Comparison of ENCODE assay signal across 22 mouse cellular contexts in genomic region chr1:194411788-194412187, GRCm38 (mm10).
A peak's percentile ranks its signal among the peaks of the same experiment; 100 is the strongest.
DNase-seq lines count a peak whose midpoint lies in the region; ATAC-seq and TF ChIP-seq lines count a peak whose summit lies in the region.
"Had no signal": no experiment of that assay in that cellular context is flagged by ENCODE, and none has a peak within 500 bp of the region (broad histone marks: within the 10 kb centered on the region; RNA-seq: fewer than 3 reads in every experiment).

No protein-coding gene starts in this region.

- no peak overlapping the region for H3K4me3 ChIP-seq in embryonic facial prominence, embryonic 14.5 days (ENCODE audit: low read depth, low read length)
- H3K4me3 ChIP-seq in embryonic facial prominence, embryonic 10.5 days: no peak overlapping the region
- no peak overlapping the region for H3K4me3 ChIP-seq in kidney, adult 2 months (ENCODE audit: insufficient read depth, low read depth, low read length)
- H3K4me3 ChIP-seq in limb, embryonic 15.5 days: no peak overlapping the region
- H3K4me3 ChIP-seq: embryonic facial prominence, embryonic 15.5 days; erythroblast, embryonic 14.5 days; forebrain, embryonic 15.5 days; heart, adult 2 months; hindbrain, embryonic 15.5 days had no signal

- no peak overlapping the region for H3K9ac ChIP-seq in embryonic facial prominence, embryonic 14.5 days (ENCODE audit: low read depth, low read length)
- no peak overlapping the region for H3K9ac ChIP-seq in limb, embryonic 15.5 days
- H3K9ac ChIP-seq: embryonic facial prominence, embryonic 15.5 days; forebrain, embryonic 15.5 days; hindbrain, embryonic 15.5 days had no signal

- TF ChIP-seq CTCF in kidney, adult 2 months (conservative IDR thresholded peaks at IDR 0.05; ENCODE audit: insufficient read depth, insufficient read length, low read depth, low read length): no peak

- no peaks in the 10 kb centered on the region for H3K36me3 ChIP-seq in embryonic facial prominence, embryonic 14.5 days (ENCODE audit: control insufficient read depth, insufficient read depth, low read length)
- H3K36me3 ChIP-seq in embryonic facial prominence, embryonic 10.5 days (replicated peaks): no peaks in the 10 kb centered on the region
- no peaks in the 10 kb centered on the region for H3K36me3 ChIP-seq in kidney, adult 2 months (ENCODE audit: control insufficient read depth, insufficient read depth, low read length)
- H3K36me3 ChIP-seq in limb, embryonic 15.5 days: no peaks in the 10 kb centered on the region
- H3K36me3 ChIP-seq: embryonic facial prominence, embryonic 15.5 days; forebrain, embryonic 15.5 days; G1E; hindbrain, embryonic 15.5 days had no signal

- TF ChIP-seq POLR2A in kidney, adult 2 months (IDR thresholded peaks at IDR 0.05; ENCODE audit: low read depth, low read length): no peak

- 49% methylated on average over 2 of the region's 2 CpGs for WGBS in embryonic facial prominence, embryonic 14.5 days
- 74% methylated on average over 2 of the region's 2 CpGs for WGBS in embryonic facial prominence, embryonic 10.5 days
- 68% methylated on average over 2 of the region's 2 CpGs for WGBS in kidney, adult 2 months
- WGBS in limb, embryonic 15.5 days: 44% methylated on average over 2 of the region's 2 CpGs

- H3K27me3 ChIP-seq in embryonic facial prominence, embryonic 14.5 days (replicated peaks; ENCODE audit: control insufficient read depth, insufficient read depth, low read length): no peaks in the 10 kb centered on the region
- H3K27me3 ChIP-seq in embryonic facial prominence, embryonic 10.5 days (replicated peaks; ENCODE audit: low read depth, poor library complexity, severe bottlenecking): no peaks in the 10 kb centered on the region
- no peaks in the 10 kb centered on the region; the same call in 1 of the 2 replicates for H3K27me3 ChIP-seq in kidney, adult 2 months (replicated peaks; ENCODE audit: control insufficient read depth, insufficient read depth, low read length)
- H3K27me3 ChIP-seq in limb, embryonic 15.5 days: no peaks in the 10 kb centered on the region
- H3K27me3 ChIP-seq: embryonic facial prominence, embryonic 15.5 days; forebrain, embryonic 15.5 days; hindbrain, embryonic 15.5 days had no signal

- H3K27ac ChIP-seq in embryonic facial prominence, embryonic 14.5 days (replicated peaks; ENCODE audit: low read depth, low read length): no peak overlapping the region
- H3K27ac ChIP-seq in embryonic facial prominence, embryonic 10.5 days (replicated peaks): no peak overlapping the region
- no peak overlapping the region for H3K27ac ChIP-seq in kidney, adult 2 months (ENCODE audit: insufficient read depth, low read depth, low read length)
- no peak overlapping the region for H3K27ac ChIP-seq in limb, embryonic 15.5 days
- H3K27ac ChIP-seq: embryonic facial prominence, embryonic 15.5 days; forebrain, embryonic 15.5 days; heart, adult 2 months; hindbrain, embryonic 15.5 days had no signal

- ATAC-seq in embryonic facial prominence, embryonic 14.5 days (ENCODE audit: low read depth): no peak
- peak; percentile 58; the same call in 1 of the 2 replicates for ATAC-seq in limb, embryonic 15.5 days (ENCODE audit: insufficient number of reproducible peaks, low FRiP score, low TSS enrichment, low read depth)
- ATAC-seq: activated CD4-positive, CD25-positive, alpha-beta regulatory T cell, adult 4 months; CD4-positive, CD25-positive, alpha-beta regulatory T cell, adult 4 months; forebrain, embryonic 15.5 days; Patski had no signal

- H3K4me1 ChIP-seq in embryonic facial prominence, embryonic 14.5 days (ENCODE audit: control insufficient read depth, insufficient read depth, low read length): no peaks in the 10 kb centered on the region
- H3K4me1 ChIP-seq in embryonic facial prominence, embryonic 10.5 days: no peaks in the 10 kb centered on the region
- H3K4me1 ChIP-seq in kidney, adult 2 months (ENCODE audit: control insufficient read depth, insufficient read depth, low read length): peaks cover 3% of the 10 kb centered on the region; the same call in 1 of the 2 replicates
- peaks cover 7% of the 10 kb centered on the region for H3K4me1 ChIP-seq in limb, embryonic 15.5 days
- H3K4me1 ChIP-seq: embryonic facial prominence, embryonic 15.5 days; hindbrain, embryonic 15.5 days had no signal

- H3K4me2 ChIP-seq in embryonic facial prominence, embryonic 14.5 days (ENCODE audit: low read depth, low read length): no peak overlapping the region
- H3K4me2 ChIP-seq in limb, embryonic 15.5 days: no peak overlapping the region
- H3K4me2 ChIP-seq: embryonic facial prominence, embryonic 15.5 days; forebrain, embryonic 15.5 days; hindbrain, embryonic 15.5 days had no signal

- no peaks in the 10 kb centered on the region for H3K9me3 ChIP-seq in embryonic facial prominence, embryonic 14.5 days (ENCODE audit: control insufficient read depth, low read length)
- no peaks in the 10 kb centered on the region for H3K9me3 ChIP-seq in embryonic facial prominence, embryonic 10.5 days
- no peaks in the 10 kb centered on the region for H3K9me3 ChIP-seq in limb, embryonic 15.5 days
- H3K9me3 ChIP-seq: embryonic facial prominence, embryonic 15.5 days; forebrain, embryonic 15.5 days; G1E; hindbrain, embryonic 15.5 days had no signal

- DNase-seq in embryonic facial prominence, embryonic 14.5 days (ENCODE audit: low spot score): peak; percentile 9
- DNase-seq in embryonic facial prominence, embryonic 10.5 days (ENCODE audit: low spot score): no peak
- peak; percentile 19 for DNase-seq in kidney, adult 2 months
- DNase-seq in kidney, postnatal 36 days: no peak
- peak; percentile 55 for DNase-seq in MN1 (ENCODE audit: low spot score)
- no peak for DNase-seq in retina, embryonic 14.5 days (ENCODE audit: low spot score)
- DNase-seq: adrenal gland, postnatal 14 days; B cell, adult 2 months; cerebellum, adult 11-12 months; cerebellum, adult 9-10 months; cerebellum, postnatal 36 days; gastrocnemius, postnatal 36 days had no signal

Comparison
In these comparisons a context has a peak if more than half of its experiments do, and no peak if none do; other contexts are left out.
1. DNase-seq: peak in embryonic facial prominence, embryonic 14.5 days (single experiment), kidney, adult 2 months (single experiment) and MN1 (single experiment); none in embryonic facial prominence, embryonic 10.5 days (single experiment), kidney, postnatal 36 days (0 of 2) and retina, embryonic 14.5 days (single experiment).